Mouse (Mus musculus) forebrain, embryonic 14.5 days (tissue): Measurements from ENCODE around the gene Cyp39a1. TPM values are rescaled to one million over a fixed set of nuclear protein-coding genes. Genes with fewer than 3 reads are reported as not detected.

Experiments used
- ATAC-seq: fragments of 200-750 bp; cut with Nextera tagmentation; 2 replicates; pipeline ENCODE4 v1.8.0; 2017; ENCODE audit warnings: mild to moderate bottlenecking, moderate library complexity
- DNase-seq: peaks from one replicate; pipeline ENCODE4 v3.0.0-alpha.2; 2015; ENCODE audit warnings: low spot score
- H3K27ac ChIP-seq: fragments of 300-500 bp; sonication (generic); 2 replicates; pipeline ENCODE4 v1.5.1; 2014; ENCODE audit warnings: low read depth, mild to moderate bottlenecking, control low read depth, low read length, moderate library complexity
- H3K27me3 ChIP-seq: fragments of 300-500 bp; sonication (generic); replicated peaks from 2 replicates; pipeline ENCODE4 v1.6.1; 2014; ENCODE audit warnings: low read length, control low read depth, mixed read lengths; ENCODE audit not compliant: control insufficient read depth, insufficient read depth
- H3K36me3 ChIP-seq: fragments of 300-500 bp; sonication (generic); 2 replicates; pipeline ENCODE4 v1.6.1; 2014; ENCODE audit warnings: low read length, control low read depth; ENCODE audit not compliant: control insufficient read depth, insufficient read depth
- H3K4me1 ChIP-seq: fragments of 300-500 bp; sonication (generic); 2 replicates; pipeline ENCODE4 v1.6.1; 2014; ENCODE audit warnings: antibody characterized with exemption, low read length, control low read depth; ENCODE audit not compliant: control insufficient read depth, insufficient read depth
- H3K4me2 ChIP-seq: fragments of 300-500 bp; sonication (generic); 2 replicates; pipeline ENCODE4 v1.6.1; 2014; ENCODE audit warnings: mild to moderate bottlenecking, control low read depth, low read length
- H3K4me3 ChIP-seq: fragments of 300-500 bp; sonication (generic); 2 replicates; pipeline ENCODE4 v1.5.1; 2014; ENCODE audit warnings: low read depth, low read length, control low read depth
- H3K9ac ChIP-seq: fragments of 300-500 bp; sonication (generic); 2 replicates; pipeline ENCODE4 v1.6.1; 2014; ENCODE audit warnings: mild to moderate bottlenecking, low read length, control low read depth, moderate library complexity
- H3K9me3 ChIP-seq: fragments of 300-500 bp; sonication (generic); replicated peaks from 2 replicates; pipeline ENCODE4 v1.6.1; 2016; ENCODE audit warnings: low read length, control low read depth, mixed read lengths; ENCODE audit not compliant: control insufficient read depth
- whole genome bisulfite sequencing: fragments of 180-500 bp; shearing (Covaris S2); extraction: QIAGEN DNeasy Blood & Tissue Kit; methylation state at CpG from one replicate; pipeline ENCODE4 v1.1.7; 2014; 5-methylcytosine and 5-hydroxymethylcytosine counted together
- polyA plus RNA-seq: library from polyadenylated mRNA; unstranded; fragments of >200 nt; fragmentation: Nextera tagmentation; extraction: Ambion mirVana; gene quantifications from 2 replicates; pipeline ENCODE4 v1.2.1, GENCODE M21; 2014

Cyp39a1 gene
- polyA plus RNA-seq, 1 experiment from 2014 or later, result 16.5 TPM

DNA sequence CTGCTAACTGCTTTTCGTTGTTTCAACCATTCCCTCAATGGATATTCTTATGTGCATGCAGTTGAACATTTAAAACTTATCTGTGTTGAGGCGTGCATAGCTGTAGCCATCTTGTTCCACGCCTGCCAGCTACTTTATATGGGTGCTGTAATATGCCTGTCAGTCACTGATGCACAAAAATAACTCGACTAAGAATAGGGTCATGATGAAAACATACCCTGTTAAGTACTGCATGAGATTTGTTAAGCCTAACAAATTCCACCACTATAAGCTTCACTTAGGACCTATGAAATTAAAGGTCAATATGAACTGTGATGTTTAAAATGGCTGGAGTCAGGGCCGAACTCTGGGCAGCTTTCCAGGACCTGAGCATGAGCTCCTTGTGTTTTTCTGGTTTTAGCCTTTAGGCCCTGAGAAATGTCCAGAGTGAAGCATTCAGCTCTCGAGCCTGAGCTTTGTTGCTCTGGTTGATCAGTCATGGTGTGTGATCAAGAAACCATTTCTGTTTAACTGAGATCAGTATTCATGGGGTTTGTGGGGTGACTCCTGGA is 2.0 kb downstream of the Cyp39a1 start:
- H3K9ac ChIP-seq, result no peak overlapping the region
- H3K4me2 ChIP-seq, result peak overlapping the region; percentile 46
- peaks cover 14% of the 10 kb centered on the region for H3K4me1 ChIP-seq
- ATAC-seq (no peak), DNase-seq (no peak)
- no peaks in the 10 kb centered on the region for H3K36me3 ChIP-seq
- peak overlapping the region; percentile 94; the same call in 1 of the 2 replicates for H3K4me3 ChIP-seq
- no peaks in the 10 kb centered on the region for H3K27me3 ChIP-seq
- H3K27ac ChIP-seq, result no peak overlapping the region
- H3K9me3 ChIP-seq, result no peaks in the 10 kb centered on the region
- 67% methylated on average over 6 of the region's 6 CpGs for WGBS

DNA sequence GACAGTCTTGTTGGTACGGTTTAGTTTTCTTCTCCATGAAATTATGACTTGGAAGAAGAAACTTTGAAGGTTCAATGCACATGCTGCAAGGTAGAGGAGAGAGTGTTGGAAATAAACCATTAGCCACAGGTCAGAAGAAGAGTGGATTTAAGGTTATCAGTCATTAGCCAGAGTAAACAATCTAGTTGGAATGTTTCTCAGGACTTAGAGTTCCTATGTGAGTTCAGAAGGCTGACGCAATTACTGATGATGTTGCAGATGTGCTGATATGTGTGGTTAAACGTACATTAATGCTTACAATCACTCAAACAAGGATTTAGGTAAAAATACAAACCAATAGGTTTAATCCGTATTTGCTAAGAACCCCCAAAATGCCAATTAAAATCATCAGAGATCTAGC is 4.7 kb downstream of the Cyp39a1 start:
- H3K4me2 ChIP-seq, result no peak overlapping the region
- no peak overlapping the region for H3K27ac ChIP-seq
- WGBS, result 93% methylated on average over 4 of the region's 4 CpGs
- ATAC-seq (no peak), DNase-seq (no peak)
- no peaks in the 10 kb centered on the region for H3K36me3 ChIP-seq
- no peaks in the 10 kb centered on the region for H3K9me3 ChIP-seq
- no peaks in the 10 kb centered on the region for H3K27me3 ChIP-seq
- no peak overlapping the region for H3K9ac ChIP-seq
- no peak overlapping the region for H3K4me3 ChIP-seq
- no peaks in the 10 kb centered on the region for H3K4me1 ChIP-seq

DNA sequence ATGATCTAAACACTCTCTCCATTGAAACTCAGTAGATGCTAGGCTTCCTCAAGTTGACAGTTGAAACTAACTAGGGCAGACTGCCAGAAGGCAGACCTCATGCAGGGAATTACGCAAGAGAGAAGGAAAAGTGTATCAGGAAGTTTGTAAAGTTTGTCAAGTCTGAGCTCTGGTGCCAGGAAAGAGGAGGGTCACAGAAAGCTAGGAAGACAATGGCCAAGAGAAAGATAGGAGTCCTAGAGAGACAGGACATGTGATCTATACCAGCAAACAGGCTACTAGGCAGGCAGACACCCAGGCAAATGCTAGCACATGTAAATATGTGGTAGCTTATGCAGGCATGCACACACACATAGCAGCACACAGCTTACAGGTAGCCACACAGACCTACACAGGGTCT is 8.0 kb downstream of the Cyp39a1 start:
- H3K9me3 ChIP-seq, result no peaks in the 10 kb centered on the region
- 0 out of 2 replicates have a peak, but pooled peaks cover 3% of the 10 kb centered on the region for H3K36me3 ChIP-seq
- 71% methylated on average over 1 of the region's 1 CpGs for WGBS
- no peak overlapping the region for H3K4me2 ChIP-seq
- DNase-seq, result no peak
- ATAC-seq, result no peak
- H3K27ac ChIP-seq, result no peak overlapping the region
- H3K27me3 ChIP-seq, result no peaks in the 10 kb centered on the region
- H3K9ac ChIP-seq, result no peak overlapping the region
- no peak overlapping the region for H3K4me3 ChIP-seq
- H3K4me1 ChIP-seq, result no peaks in the 10 kb centered on the region

DNA sequence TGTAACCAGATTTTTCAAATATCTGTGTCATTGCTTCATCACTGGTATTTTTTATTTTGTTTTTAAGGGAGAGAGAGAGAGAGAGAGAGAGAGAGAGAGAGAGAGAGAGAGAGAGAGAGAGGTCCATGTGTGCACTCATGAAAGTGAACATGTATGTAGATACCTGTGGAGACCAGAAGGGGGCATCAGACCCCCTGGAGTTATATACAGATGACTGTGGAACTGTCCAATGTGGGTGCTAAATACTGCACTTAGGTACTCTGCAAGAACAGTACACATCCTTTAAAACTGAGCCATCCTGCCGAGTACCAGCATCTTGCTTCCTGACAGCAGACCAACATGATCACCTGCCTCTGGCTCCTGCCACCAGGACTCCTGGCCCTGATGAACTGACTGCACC is 9.0 kb downstream of the Cyp39a1 start:
- H3K4me1 ChIP-seq, result no peaks in the 10 kb centered on the region
- H3K36me3 ChIP-seq, result 0 out of 2 replicates have a peak, but pooled peaks cover 3% of the 10 kb centered on the region
- no peak overlapping the region for H3K4me2 ChIP-seq
- 89% methylated on average over 1 of the region's 1 CpGs for WGBS
- H3K9ac ChIP-seq, result no peak overlapping the region
- no peaks in the 10 kb centered on the region for H3K27me3 ChIP-seq
- H3K4me3 ChIP-seq, result no peak overlapping the region
- no peak for DNase-seq
- H3K27ac ChIP-seq, result no peak overlapping the region
- H3K9me3 ChIP-seq, result no peaks in the 10 kb centered on the region
- ATAC-seq, result no peak

DNA sequence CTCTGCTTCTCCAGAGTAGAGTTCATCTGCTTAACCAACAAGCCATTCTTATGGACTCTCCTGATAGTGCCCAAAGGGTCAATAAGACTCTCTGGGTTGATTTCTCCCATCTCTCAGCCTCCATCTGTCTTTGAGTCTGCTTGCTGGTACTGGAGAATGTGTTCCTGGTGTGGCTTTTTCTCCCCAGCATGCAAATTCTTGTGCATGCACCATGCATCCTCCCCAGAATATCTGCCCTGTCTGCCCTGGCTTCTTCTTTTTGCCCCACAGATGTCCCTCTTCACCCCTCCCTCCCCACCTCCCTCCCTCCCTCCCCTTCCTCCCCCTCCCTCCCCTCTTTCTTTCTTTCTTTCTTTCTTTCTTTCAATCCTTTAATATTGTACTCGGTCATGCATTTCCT is 10.1 kb downstream of the Cyp39a1 start:
- Histone ChIP-seq H3K36me3 (peaks cover 6% of the 10 kb centered on the region; the same call in 1 of the 2 replicates), H3K27me3 (no peaks in the 10 kb centered on the region), H3K9ac (no peak overlapping the region), H3K4me3 (no peak overlapping the region), H3K4me2 (no peak overlapping the region), H3K4me1 (no peaks in the 10 kb centered on the region), H3K9me3 (no peaks in the 10 kb centered on the region), H3K27ac (no peak overlapping the region)
- 20% methylated on average over 1 of the region's 1 CpGs for WGBS
- DNase-seq, result no peak
- no peak for ATAC-seq

DNA sequence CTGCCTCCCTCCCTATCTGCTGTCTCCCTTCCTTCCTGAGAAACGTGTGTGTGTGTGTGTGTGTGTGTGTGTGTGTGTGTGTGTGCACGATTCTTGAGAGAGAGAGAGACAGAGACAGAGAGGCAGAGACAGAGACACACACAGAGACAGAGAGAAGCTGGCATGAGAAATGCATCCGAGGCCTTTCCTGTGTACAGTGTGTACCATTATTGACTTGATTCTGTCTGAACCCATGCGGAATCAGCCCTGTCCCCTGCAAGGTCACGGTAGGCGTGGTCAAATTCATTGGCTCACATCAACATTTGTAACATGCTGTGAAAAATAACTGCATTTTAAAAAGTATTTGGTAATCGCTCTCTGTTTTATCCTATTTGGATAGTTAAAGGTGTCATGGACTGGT is 16.9 kb downstream of the Cyp39a1 start:
- no peak overlapping the region for H3K9ac ChIP-seq
- H3K4me1 ChIP-seq, result no peaks in the 10 kb centered on the region
- no peak for DNase-seq
- no peak overlapping the region for H3K4me3 ChIP-seq
- peaks cover 21% of the 10 kb centered on the region; the same call in 1 of the 2 replicates for H3K36me3 ChIP-seq
- no peak overlapping the region for H3K27ac ChIP-seq
- no peaks in the 10 kb centered on the region for H3K27me3 ChIP-seq
- 82% methylated on average over 7 of the region's 7 CpGs for WGBS
- H3K9me3 ChIP-seq, result no peaks in the 10 kb centered on the region
- ATAC-seq, result no peak
- no peak overlapping the region for H3K4me2 ChIP-seq

DNA sequence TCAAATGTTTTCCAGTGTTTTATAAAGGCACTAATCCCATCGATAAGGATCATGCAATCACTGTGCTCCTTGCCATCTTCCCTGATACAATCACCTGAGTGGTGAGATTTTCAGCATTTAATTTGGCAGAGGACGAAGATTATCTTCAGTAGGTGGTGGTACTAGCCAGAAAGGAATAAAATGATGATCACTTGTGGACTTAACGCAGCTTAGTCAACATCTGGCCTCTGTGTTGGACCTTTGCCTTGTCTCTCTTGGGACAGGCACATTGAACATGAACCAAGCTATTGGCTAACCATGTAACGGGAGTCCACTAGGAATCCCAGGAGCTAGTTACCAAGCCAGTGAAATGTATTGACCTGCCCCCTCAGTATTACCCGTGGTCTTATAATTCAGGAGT is 17.4 kb downstream of the Cyp39a1 start:
- ATAC-seq, result no peak
- H3K9me3 ChIP-seq, result no peaks in the 10 kb centered on the region
- no peak for DNase-seq
- WGBS, result 97% methylated on average over 5 of the region's 5 CpGs
- no peak overlapping the region for H3K4me3 ChIP-seq
- peaks cover 22% of the 10 kb centered on the region; the same call in 1 of the 2 replicates for H3K36me3 ChIP-seq
- no peaks in the 10 kb centered on the region for H3K27me3 ChIP-seq
- no peaks in the 10 kb centered on the region for H3K4me1 ChIP-seq
- no peak overlapping the region for H3K9ac ChIP-seq
- H3K27ac ChIP-seq, result no peak overlapping the region
- no peak overlapping the region for H3K4me2 ChIP-seq

DNA sequence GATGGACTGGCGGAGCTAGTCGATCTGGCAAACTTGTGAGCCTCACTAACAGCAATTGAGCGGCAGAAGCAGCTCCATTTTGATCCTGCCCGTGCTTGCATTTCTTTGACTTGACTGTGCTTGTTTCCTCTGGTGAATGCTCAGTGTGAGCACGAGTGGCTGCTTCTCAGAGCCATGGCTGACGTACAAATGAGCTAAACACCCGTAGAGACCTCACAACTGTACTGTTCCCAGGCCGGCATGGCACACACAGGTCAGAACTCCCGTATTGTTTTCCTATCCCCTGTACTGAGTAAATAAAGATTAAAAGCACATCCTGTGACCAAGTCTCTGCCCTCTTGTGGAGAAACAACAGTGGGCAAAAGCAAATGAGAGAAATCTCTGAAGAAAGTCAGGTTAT is 22.4 kb downstream of the Cyp39a1 start:
- Histone ChIP-seq H3K27ac (no peak overlapping the region), H3K4me1 (no peaks in the 10 kb centered on the region), H3K9ac (no peak overlapping the region), H3K9me3 (no peaks in the 10 kb centered on the region), H3K36me3 (peaks cover 24% of the 10 kb centered on the region; the same call in 1 of the 2 replicates), H3K27me3 (no peaks in the 10 kb centered on the region), H3K4me2 (no peak overlapping the region), H3K4me3 (no peak overlapping the region)
- ATAC-seq, result no peak
- 87% methylated on average over 9 of the region's 9 CpGs for WGBS
- DNase-seq, result no peak

DNA sequence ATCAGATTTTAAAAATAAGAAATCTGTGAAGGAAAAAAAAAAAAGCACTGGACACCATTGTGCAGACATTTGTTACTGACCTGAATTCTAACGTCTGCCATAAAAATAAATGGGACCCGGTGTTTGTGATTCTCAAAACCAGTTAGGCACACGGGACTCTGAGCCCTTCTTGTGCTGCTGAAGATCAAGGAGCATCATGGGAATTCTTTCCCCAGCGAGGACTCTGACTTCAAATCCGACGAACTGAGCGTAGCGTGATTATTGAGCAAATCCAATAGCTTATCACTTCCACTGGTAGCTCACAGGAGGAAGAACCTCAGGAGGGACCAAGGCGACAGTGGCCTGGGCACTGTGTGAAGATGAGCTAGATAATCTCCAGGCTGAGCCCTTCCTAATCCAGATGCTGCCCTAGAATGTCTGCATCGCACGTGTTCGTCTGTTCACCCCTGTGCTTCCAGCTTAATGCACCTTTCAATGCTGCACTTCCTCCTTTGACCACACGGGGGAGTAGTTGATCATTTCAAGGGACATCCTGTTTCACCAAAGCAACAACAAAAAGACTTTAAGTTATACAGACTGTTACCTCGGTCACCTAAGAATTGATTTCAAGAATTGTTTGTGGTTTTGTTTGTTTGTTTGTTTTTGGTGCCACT is 31.9 kb downstream of the Cyp39a1 start:
- Histone ChIP-seq H3K27me3 (no peaks in the 10 kb centered on the region), H3K27ac (no peak overlapping the region), H3K9ac (peak overlapping the region; percentile 40; the same call in 1 of the 2 replicates), H3K4me1 (no peaks in the 10 kb centered on the region), H3K36me3 (no peaks in the 10 kb centered on the region), H3K9me3 (no peaks in the 10 kb centered on the region), H3K4me2 (0 out of 2 replicates have a peak overlapping the region, but pooled peaks have one; percentile 33), H3K4me3 (no peak overlapping the region)
- WGBS, result 43% methylated on average over 14 of the region's 14 CpGs
- peak; percentile 66 for ATAC-seq
- peak; percentile 88 for DNase-seq
